Mouse (Mus musculus) hindbrain, embryonic 12.5 days (tissue): Measurements from ENCODE around the gene Rhobtb3. TPM values are rescaled to one million over a fixed set of nuclear protein-coding genes. Genes with fewer than 3 reads are reported as not detected.

Experiments
- ATAC-seq: fragments of 200-750 bp; cut with Nextera tagmentation; 2 replicates; pipeline ENCODE4 v1.8.0; 2017; ENCODE audit warnings: moderate TSS enrichment; ENCODE audit not compliant: low FRiP score
- H3K27ac ChIP-seq: fragments of 300-500 bp; sonication (generic); 2 replicates; pipeline ENCODE4 v1.5.1; 2016; ENCODE audit warnings: mild to moderate bottlenecking
- H3K27me3 ChIP-seq: fragments of 300-500 bp; sonication (generic); 2 replicates; pipeline ENCODE4 v1.6.1; 2016; ENCODE audit warnings: mild to moderate bottlenecking
- H3K36me3 ChIP-seq: fragments of 300-500 bp; sonication (generic); 2 replicates; pipeline ENCODE4 v1.6.1; 2016; ENCODE audit warnings: mild to moderate bottlenecking
- H3K4me1 ChIP-seq: fragments of 300-500 bp; sonication (generic); 2 replicates; pipeline ENCODE4 v1.6.1; 2016
- H3K4me2 ChIP-seq: fragments of 300-500 bp; sonication (generic); replicated peaks from 2 replicates; pipeline ENCODE4 v1.6.1; 2016; ENCODE audit warnings: mild to moderate bottlenecking
- H3K4me3 ChIP-seq: fragments of 300-500 bp; sonication (generic); 2 replicates; pipeline ENCODE4 v1.5.1; 2016; ENCODE audit warnings: mild to moderate bottlenecking
- H3K9ac ChIP-seq: fragments of 300-500 bp; sonication (generic); 2 replicates; pipeline ENCODE4 v1.6.1; 2016; ENCODE audit warnings: mild to moderate bottlenecking, moderate library complexity
- H3K9me3 ChIP-seq: fragments of 300-500 bp; sonication (generic); replicated peaks from 2 replicates; pipeline ENCODE4 v1.6.1; 2016; ENCODE audit warnings: mild to moderate bottlenecking
- WGBS: fragments of 180-500 bp; shearing (Covaris S2); methylation state at CpG from one replicate; pipeline ENCODE4 v1.1.7; 2016; 5-methylcytosine and 5-hydroxymethylcytosine counted together
- polyA plus RNA-seq: library from polyadenylated mRNA; unstranded; fragments of >200 nt; fragmentation: Nextera tagmentation; extraction: Ambion mirVana; gene quantifications from 2 replicates; pipeline ENCODE4 v1.2.1, GENCODE M21; 2016

Gene Rhobtb3
- polyA plus RNA-seq, 1 experiment from 2014 or later: 54.9 TPM

DNA sequence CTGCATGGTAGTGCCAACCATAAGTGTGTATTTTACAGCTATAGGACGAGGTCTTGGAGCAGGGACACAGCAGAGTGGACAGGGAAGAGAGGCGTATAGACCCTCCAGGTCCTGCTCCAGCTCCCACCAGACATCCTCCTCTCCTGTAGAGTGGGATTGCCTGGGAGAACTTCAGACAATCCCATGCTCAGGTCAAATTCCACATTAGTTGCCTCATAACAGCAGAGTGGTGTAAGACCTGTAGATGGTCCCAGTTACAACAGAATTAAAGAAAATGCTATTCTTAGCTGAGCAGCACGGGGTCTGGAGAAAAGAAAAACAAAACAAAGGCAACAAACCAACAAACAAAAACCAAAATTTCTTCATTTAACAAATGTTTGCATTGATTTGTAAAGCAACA lies 101.8 kb downstream of the Rhobtb3 start:
- 0 out of 2 replicates have a peak overlapping the region, but pooled peaks have one; percentile 73 for H3K4me2 ChIP-seq
- peaks cover 29% of the 10 kb centered on the region for H3K4me1 ChIP-seq
- 71% methylated on average over 3 of the region's 3 CpGs for WGBS
- no peaks in the 10 kb centered on the region for H3K36me3 ChIP-seq
- H3K27ac ChIP-seq: no peak overlapping the region
- H3K27me3 ChIP-seq: no peaks in the 10 kb centered on the region
- ATAC-seq: no peak
- no peak overlapping the region for H3K4me3 ChIP-seq
- H3K9me3 ChIP-seq: no peaks in the 10 kb centered on the region
- H3K9ac ChIP-seq: no peak overlapping the region

- H3K9ac ChIP-seq: peak overlapping the region; percentile 57
- 0 out of 2 replicates have a peak, but pooled peaks have one; percentile 11 for ATAC-seq
- H3K4me1 ChIP-seq: peaks cover 29% of the 10 kb centered on the region
- peak overlapping the region; percentile 50 for H3K4me3 ChIP-seq
- H3K4me2 ChIP-seq: peak overlapping the region; percentile 73
- H3K9me3 ChIP-seq: no peaks in the 10 kb centered on the region
- WGBS: 55% methylated on average over 6 of the region's 6 CpGs
- no peaks in the 10 kb centered on the region for H3K36me3 ChIP-seq
- peak overlapping the region; percentile 76; the same call in 1 of the 2 replicates for H3K27ac ChIP-seq
- no peaks in the 10 kb centered on the region for H3K27me3 ChIP-seq
These were observed 102.9 kb downstream of the Rhobtb3 start for GRCm38 (mm10) chr13:75840752-75841285.

DNA sequence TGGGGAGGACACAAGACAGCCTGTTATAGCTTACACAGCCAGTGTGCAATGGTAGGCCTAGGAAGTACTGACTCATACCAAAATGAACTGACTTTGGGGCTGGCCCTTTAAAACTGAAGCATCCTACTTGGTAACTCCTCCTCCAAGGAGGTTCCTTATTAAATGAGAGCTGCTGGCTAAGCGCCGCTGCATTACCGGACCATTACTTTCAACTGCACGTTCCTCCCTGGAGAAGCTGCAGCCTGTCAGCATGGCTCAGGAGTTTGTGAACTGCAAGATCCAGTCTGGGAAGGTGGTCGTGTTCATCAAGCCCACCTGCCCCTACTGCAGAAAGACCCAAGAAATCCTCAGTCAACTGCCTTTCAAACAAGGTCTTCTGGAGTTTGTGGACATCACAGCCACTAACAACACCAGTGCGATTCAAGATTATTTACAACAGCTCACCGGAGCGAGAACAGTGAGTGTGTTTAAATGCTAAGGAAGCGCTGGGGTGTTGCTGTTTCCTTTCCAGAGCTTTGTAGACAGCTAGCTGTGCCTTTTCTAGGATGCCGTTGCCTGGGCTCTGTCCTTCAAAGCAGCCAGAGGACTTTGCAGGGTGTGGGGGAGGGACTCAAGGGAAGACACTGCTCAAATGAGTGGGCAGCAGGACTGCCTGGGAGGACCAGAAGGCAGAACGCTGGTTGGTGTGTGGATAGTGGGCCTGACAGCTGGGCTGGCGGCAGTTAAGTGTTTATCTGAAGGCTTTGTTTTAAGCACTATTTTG lies 103.8 kb downstream of the Rhobtb3 start, which contains the start of gene Glrx:
TSS of gene Glrx (plus strand) at position 150 of the 763 bp plus-strand sequence.
- WGBS: 0% methylated on average over 12 of the region's 12 CpGs
- Histone ChIP-seq H3K4me1 (peaks cover 29% of the 10 kb centered on the region), H3K27ac (peak within 1 kb of the TSS; percentile 76)

DNA sequence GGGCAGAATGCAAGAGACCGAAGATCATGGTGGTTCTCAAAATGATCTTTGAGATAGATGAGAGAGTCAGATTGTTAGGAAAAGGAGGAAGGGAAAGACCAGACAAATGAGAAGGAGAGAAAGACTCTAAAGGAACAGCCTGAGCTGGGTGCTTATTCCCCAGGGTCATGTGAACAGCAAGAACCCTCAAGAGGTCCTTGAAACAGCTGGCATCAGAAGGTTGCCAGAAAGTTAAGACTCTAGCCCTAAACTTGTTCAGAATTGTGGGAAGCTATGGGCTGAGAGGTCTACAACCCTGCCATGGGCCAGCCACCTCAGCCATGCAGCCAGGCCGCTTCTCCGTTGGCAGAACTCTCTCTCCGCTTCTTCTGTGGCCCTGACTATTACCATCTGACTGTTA lies 105.2 kb downstream of the Rhobtb3 start:
- Histone ChIP-seq H3K27ac (no peak overlapping the region), H3K36me3 (no peaks in the 10 kb centered on the region), H3K4me3 (no peak overlapping the region), H3K27me3 (no peaks in the 10 kb centered on the region), H3K4me2 (no peak overlapping the region), H3K9ac (no peak overlapping the region), H3K4me1 (peaks cover 29% of the 10 kb centered on the region), H3K9me3 (no peaks in the 10 kb centered on the region)
- no peak for ATAC-seq
- 97% methylated on average over 4 of the region's 4 CpGs for WGBS

More for the DNA sequence above, 103.8 kb downstream of the Rhobtb3 start, which contains the start of gene Glrx:
- ATAC-seq: peak; percentile 86
- H3K27me3 ChIP-seq: no peaks in the 10 kb centered on the region
- peak within 1 kb of the TSS; percentile 57 for H3K9ac ChIP-seq
- H3K9me3 ChIP-seq: no peaks in the 10 kb centered on the region
- H3K4me2 ChIP-seq: peak within 1 kb of the TSS; percentile 73
- H3K4me3 ChIP-seq: peak within 1 kb of the TSS; percentile 50
- H3K36me3 ChIP-seq: no peaks in the 10 kb centered on the region

GRCm38 (mm10) chr13:75835461-75835860 lies 108.3 kb downstream of the Rhobtb3 start:
- Histone ChIP-seq H3K9ac (no peak overlapping the region), H3K4me2 (no peak overlapping the region), H3K4me1 (peaks cover 8% of the 10 kb centered on the region), H3K27ac (no peak overlapping the region), H3K27me3 (no peaks in the 10 kb centered on the region), H3K4me3 (no peak overlapping the region), H3K36me3 (no peaks in the 10 kb centered on the region), H3K9me3 (no peaks in the 10 kb centered on the region)
- ATAC-seq: no peak
- 88% methylated on average over 2 of the region's 2 CpGs for WGBS

DNA sequence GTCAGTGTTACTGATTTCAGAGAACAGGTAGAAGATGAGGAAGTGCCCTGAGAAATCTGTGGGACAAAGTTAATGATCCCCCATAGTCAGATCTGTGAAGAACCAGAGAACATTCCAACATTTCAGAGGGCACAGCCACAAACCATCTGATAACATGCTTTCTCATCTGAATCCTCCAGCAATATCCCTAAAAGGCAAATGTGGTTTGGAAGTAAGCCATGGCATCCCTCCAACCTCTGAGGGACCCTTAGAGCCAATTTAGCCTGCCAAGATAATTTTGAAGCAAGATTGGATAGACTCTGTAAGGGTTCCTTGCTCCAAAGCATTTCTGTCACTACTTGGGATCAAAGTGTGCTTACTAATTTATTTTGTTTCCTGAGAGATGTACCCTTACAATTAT lies 110.2 kb downstream of the Rhobtb3 start:
- no peaks in the 10 kb centered on the region for H3K4me1 ChIP-seq
- ATAC-seq: no peak
- no peak overlapping the region for H3K4me3 ChIP-seq
- no peaks in the 10 kb centered on the region for H3K27me3 ChIP-seq
- no peak overlapping the region for H3K9ac ChIP-seq
- H3K9me3 ChIP-seq: no peaks in the 10 kb centered on the region
- H3K4me2 ChIP-seq: no peak overlapping the region
- no peaks in the 10 kb centered on the region for H3K36me3 ChIP-seq
- H3K27ac ChIP-seq: no peak overlapping the region

- Histone ChIP-seq H3K27ac (no peak overlapping the region), H3K27me3 (no peaks in the 10 kb centered on the region), H3K9me3 (no peaks in the 10 kb centered on the region), H3K9ac (no peak overlapping the region), H3K36me3 (no peaks in the 10 kb centered on the region), H3K4me3 (no peak overlapping the region), H3K4me1 (no peaks in the 10 kb centered on the region), H3K4me2 (no peak overlapping the region)
- no peak for ATAC-seq
These were observed 111.0 kb downstream of the Rhobtb3 start for GRCm38 (mm10) chr13:75832697-75833096.

- Histone ChIP-seq H3K27me3 (no peaks in the 10 kb centered on the region), H3K36me3 (no peaks in the 10 kb centered on the region), H3K4me1 (no peaks in the 10 kb centered on the region), H3K27ac (no peak overlapping the region), H3K4me3 (no peak overlapping the region), H3K9me3 (no peaks in the 10 kb centered on the region), H3K9ac (no peak overlapping the region), H3K4me2 (no peak overlapping the region)
- ATAC-seq: no peak
- WGBS: 81% methylated on average over 6 of the region's 6 CpGs
These were observed 112.0 kb downstream of the Rhobtb3 start for GRCm38 (mm10) chr13:75831710-75832109.

- H3K4me3 ChIP-seq: no peak overlapping the region
- 90% methylated on average over 1 of the region's 1 CpGs for WGBS
- no peaks in the 10 kb centered on the region for H3K27me3 ChIP-seq
- no peaks in the 10 kb centered on the region for H3K9me3 ChIP-seq
- H3K9ac ChIP-seq: no peak overlapping the region
- no peaks in the 10 kb centered on the region for H3K4me1 ChIP-seq
- no peak overlapping the region for H3K4me2 ChIP-seq
- no peaks in the 10 kb centered on the region for H3K36me3 ChIP-seq
- no peak for ATAC-seq
- no peak overlapping the region for H3K27ac ChIP-seq
These were observed 113.0 kb downstream of the Rhobtb3 start for GRCm38 (mm10) chr13:75830708-75831107.

DNA sequence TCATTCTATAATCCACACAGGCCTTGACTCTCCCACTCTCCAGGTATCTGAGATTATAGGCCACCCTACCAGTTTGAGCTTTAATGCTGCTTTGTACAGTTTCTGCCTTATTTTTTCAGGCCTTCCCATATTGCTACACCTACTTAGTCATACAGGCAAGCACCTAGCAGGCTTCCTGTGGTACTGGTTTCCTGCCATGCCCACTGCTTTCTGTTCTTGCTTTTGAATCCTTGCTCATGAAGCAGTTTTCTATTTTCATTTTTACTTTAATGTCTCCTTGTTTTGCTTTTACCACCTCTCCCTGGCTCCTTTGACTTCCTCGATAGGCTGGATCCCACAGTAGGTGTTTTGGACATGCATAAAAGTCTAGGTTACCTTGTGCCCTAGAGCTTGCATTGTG lies 118.3 kb downstream of the Rhobtb3 start:
- no peak for ATAC-seq

GRCm38 (mm10) chr13:75824611-75825319 lies 119.0 kb downstream of the Rhobtb3 start:
- no peaks in the 10 kb centered on the region for H3K27me3 ChIP-seq
- no peak overlapping the region for H3K4me3 ChIP-seq
- no peak overlapping the region for H3K27ac ChIP-seq
- ATAC-seq: no peak
- 86% methylated on average over 5 of the region's 5 CpGs for WGBS
- no peak overlapping the region for H3K9ac ChIP-seq
- no peaks in the 10 kb centered on the region for H3K36me3 ChIP-seq
- no peak overlapping the region for H3K4me2 ChIP-seq
- H3K4me1 ChIP-seq: no peaks in the 10 kb centered on the region
- H3K9me3 ChIP-seq: no peaks in the 10 kb centered on the region

More for the DNA sequence above, 118.3 kb downstream of the Rhobtb3 start:
- no peak overlapping the region for H3K4me3 ChIP-seq
- H3K36me3 ChIP-seq: no peaks in the 10 kb centered on the region
- H3K4me2 ChIP-seq: no peak overlapping the region
- H3K9me3 ChIP-seq: no peaks in the 10 kb centered on the region
- H3K27me3 ChIP-seq: no peaks in the 10 kb centered on the region
- H3K4me1 ChIP-seq: no peaks in the 10 kb centered on the region
- H3K9ac ChIP-seq: no peak overlapping the region
- no peak overlapping the region for H3K27ac ChIP-seq
- 94% methylated on average over 1 of the region's 1 CpGs for WGBS

- no peaks in the 10 kb centered on the region for H3K36me3 ChIP-seq
- no peak overlapping the region for H3K4me2 ChIP-seq
- no peak overlapping the region for H3K9ac ChIP-seq
- no peak overlapping the region for H3K4me3 ChIP-seq
- ATAC-seq: no peak
- no peaks in the 10 kb centered on the region for H3K27me3 ChIP-seq
- no peak overlapping the region for H3K27ac ChIP-seq
- H3K9me3 ChIP-seq: no peaks in the 10 kb centered on the region
- no peaks in the 10 kb centered on the region for H3K4me1 ChIP-seq
- 91% methylated on average over 9 of the region's 9 CpGs for WGBS
These were observed 120.5 kb downstream of the Rhobtb3 start for GRCm38 (mm10) chr13:75823201-75823600.
